Mouse (Mus musculus) kidney, postnatal 0 days (tissue): ENCODE data around the gene Slc35b2. TPM values are rescaled to one million over a fixed set of nuclear protein-coding genes. Genes with fewer than 3 reads are reported as not detected.

Source experiments
- ATAC-seq: fragments of 200-750 bp; cut with Nextera tagmentation; replicated peaks from 2 replicates; pipeline ENCODE4 v1.8.0; 2017; ENCODE audit warnings: low read depth, moderate number of reproducible peaks, moderate TSS enrichment, moderate library complexity; ENCODE audit not compliant: low FRiP score
- DNase-seq: peaks from one replicate; pipeline ENCODE4 v3.0.0-alpha.2; 2016; ENCODE audit warnings: low spot score
- H3K27ac ChIP-seq: fragments of 300-500 bp; sonication (generic); 2 replicates; pipeline ENCODE4 v1.5.1; 2014; ENCODE audit warnings: mild to moderate bottlenecking
- H3K27me3 ChIP-seq: fragments of 300-500 bp; sonication (generic); 2 replicates; pipeline ENCODE4 v1.6.1; 2014; ENCODE audit warnings: low read length, mixed read lengths; ENCODE audit not compliant: insufficient read depth
- H3K36me3 ChIP-seq: fragments of 300-500 bp; sonication (generic); 2 replicates; pipeline ENCODE4 v1.6.1; 2014; ENCODE audit warnings: low read length, mixed read lengths; ENCODE audit not compliant: insufficient read depth
- H3K4me1 ChIP-seq: fragments of 300-500 bp; sonication (generic); replicated peaks from 2 replicates; pipeline ENCODE4 v1.6.1; 2014; ENCODE audit warnings: antibody characterized with exemption, low read length, mixed read lengths; ENCODE audit not compliant: insufficient read depth
- H3K4me2 ChIP-seq: fragments of 300-500 bp; sonication (generic); 2 replicates; pipeline ENCODE4 v1.6.1; 2014; ENCODE audit warnings: mild to moderate bottlenecking, low read length, moderate library complexity, mixed read lengths
- H3K4me3 ChIP-seq: fragments of 300-500 bp; sonication (generic); replicated peaks from 2 replicates; pipeline ENCODE4 v1.5.1; 2014; ENCODE audit warnings: low read depth, low read length
- H3K9ac ChIP-seq: fragments of 300-500 bp; sonication (generic); 2 replicates; pipeline ENCODE4 v1.6.1; 2014; ENCODE audit warnings: low read depth, low read length
- H3K9me3 ChIP-seq: fragments of 300-500 bp; sonication (generic); replicated peaks from 2 replicates; pipeline ENCODE4 v1.6.1; 2016; ENCODE audit warnings: low read length, inconsistent platforms, mixed read lengths
- CTCF ChIP-seq: IDR thresholded peaks from 2 replicates; pipeline ENCODE4 v1.5.1; 2016; ENCODE audit warnings: antibody characterized with exemption, low read depth, mild to moderate bottlenecking, moderate library complexity
- WGBS: fragments of 180-500 bp; shearing (Covaris S2); extraction: QIAGEN DNeasy Blood & Tissue Kit; methylation state at CpG from one replicate; pipeline ENCODE4 v1.1.7; 2014; 5-methylcytosine and 5-hydroxymethylcytosine counted together
- polyA plus RNA-seq: library from polyadenylated mRNA; unstranded; fragments of >200 nt; fragmentation: Nextera tagmentation; extraction: Ambion mirVana; gene quantifications from 2 replicates; pipeline ENCODE4 v1.2.1, GENCODE M21; 2015

Slc35b2 gene
- polyA plus RNA-seq, 1 experiment from 2014 or later = 131 TPM

- H3K4me2 ChIP-seq = no peak overlapping the region
- peaks cover 13% of the 10 kb centered on the region for H3K4me1 ChIP-seq
- H3K27me3 ChIP-seq = no peaks in the 10 kb centered on the region
- H3K4me3 ChIP-seq = no peak overlapping the region
- ATAC-seq = peak; percentile 57
- TF ChIP-seq CTCF = no peak
- H3K36me3 ChIP-seq = no peaks in the 10 kb centered on the region
- DNase-seq = no peak
- H3K9me3 ChIP-seq = no peaks in the 10 kb centered on the region
- 56% methylated on average over 4 of the region's 4 CpGs for WGBS
- peak overlapping the region; percentile 54 for H3K27ac ChIP-seq
- H3K9ac ChIP-seq = no peak overlapping the region
Observed at GRCm38 (mm10) chr17:45579554-45579953, 15.9 kb downstream of the Slc35b2 start.

- Histone ChIP-seq H3K4me1 (peaks cover 19% of the 10 kb centered on the region), H3K4me3 (no peak overlapping the region), H3K9ac (no peak overlapping the region), H3K27me3 (no peaks in the 10 kb centered on the region), H3K27ac (peak overlapping the region; percentile 73), H3K36me3 (no peaks in the 10 kb centered on the region), H3K4me2 (0 out of 2 replicates have a peak overlapping the region, but pooled peaks have one; percentile 21), H3K9me3 (no peaks in the 10 kb centered on the region)
- WGBS = 35% methylated on average over 12 of the region's 12 CpGs
- ATAC-seq = peak; percentile 15; the same call in 1 of the 2 replicates
- TF ChIP-seq CTCF = no peak
- peak; percentile 47 for DNase-seq
Observed at GRCm38 (mm10) chr17:45580958-45581477, 17.3 kb downstream of the Slc35b2 start.

- 8% methylated on average over 2 of the region's 2 CpGs for WGBS
- H3K36me3 ChIP-seq = no peaks in the 10 kb centered on the region
- no peak overlapping the region for H3K4me2 ChIP-seq
- ATAC-seq = 0 out of 2 replicates have a peak, but pooled peaks have one; percentile 15
- no peak overlapping the region for H3K4me3 ChIP-seq
- peak; percentile 97 for TF ChIP-seq CTCF
- H3K4me1 ChIP-seq = peaks cover 21% of the 10 kb centered on the region
- H3K27me3 ChIP-seq = no peaks in the 10 kb centered on the region
- H3K9me3 ChIP-seq = no peaks in the 10 kb centered on the region
- H3K27ac ChIP-seq = peak overlapping the region; percentile 73
- peak; percentile 93 for DNase-seq
- no peak overlapping the region for H3K9ac ChIP-seq
Observed at GRCm38 (mm10) chr17:45581567-45581983, 17.9 kb downstream of the Slc35b2 start.

GRCm38 (mm10) chr17:45582188-45582587 lies 18.5 kb downstream of the Slc35b2 start:
- no peak for TF ChIP-seq CTCF
- WGBS = 94% methylated on average over 6 of the region's 6 CpGs

GRCm38 (mm10) chr17:45582715-45583355 lies 19.2 kb downstream of the Slc35b2 start:
- 64% methylated on average over 6 of the region's 6 CpGs for WGBS
- H3K9me3 ChIP-seq = no peaks in the 10 kb centered on the region
- no peak overlapping the region for H3K27ac ChIP-seq
- no peaks in the 10 kb centered on the region for H3K27me3 ChIP-seq
- H3K4me2 ChIP-seq = no peak overlapping the region
- DNase-seq (no peak), ATAC-seq (no peak)
- no peak overlapping the region for H3K9ac ChIP-seq
- peak; percentile 77 for TF ChIP-seq CTCF
- no peaks in the 10 kb centered on the region for H3K36me3 ChIP-seq
- peaks cover 21% of the 10 kb centered on the region for H3K4me1 ChIP-seq
- H3K4me3 ChIP-seq = no peak overlapping the region

More at GRCm38 (mm10) chr17:45582188-45582587, 18.5 kb downstream of the Slc35b2 start:
- Histone ChIP-seq H3K4me1 (peaks cover 21% of the 10 kb centered on the region), H3K9me3 (no peaks in the 10 kb centered on the region), H3K27ac (no peak overlapping the region), H3K9ac (no peak overlapping the region), H3K4me3 (no peak overlapping the region), H3K4me2 (no peak overlapping the region), H3K27me3 (no peaks in the 10 kb centered on the region), H3K36me3 (no peaks in the 10 kb centered on the region)
- ATAC-seq = no peak
- DNase-seq = no peak

- DNase-seq = peak; percentile 76
- ATAC-seq = peak; percentile 19
- Histone ChIP-seq H3K27ac (peak overlapping the region; percentile 87), H3K36me3 (0 out of 2 replicates have a peak, but pooled peaks cover 1% of the 10 kb centered on the region), H3K4me1 (peaks cover 21% of the 10 kb centered on the region), H3K4me2 (peak overlapping the region; percentile 18; the same call in 1 of the 2 replicates), H3K4me3 (no peak overlapping the region), H3K27me3 (no peaks in the 10 kb centered on the region), H3K9ac (peak overlapping the region; percentile 32; the same call in 1 of the 2 replicates), H3K9me3 (no peaks in the 10 kb centered on the region)
- TF ChIP-seq CTCF = no peak
- WGBS = 41% methylated on average over 12 of the region's 12 CpGs
Observed at GRCm38 (mm10) chr17:45584096-45584896, 20.6 kb downstream of the Slc35b2 start.
